Comparison of ENCODE assay signal across 8 mouse cellular contexts in the genomic region with DNA sequence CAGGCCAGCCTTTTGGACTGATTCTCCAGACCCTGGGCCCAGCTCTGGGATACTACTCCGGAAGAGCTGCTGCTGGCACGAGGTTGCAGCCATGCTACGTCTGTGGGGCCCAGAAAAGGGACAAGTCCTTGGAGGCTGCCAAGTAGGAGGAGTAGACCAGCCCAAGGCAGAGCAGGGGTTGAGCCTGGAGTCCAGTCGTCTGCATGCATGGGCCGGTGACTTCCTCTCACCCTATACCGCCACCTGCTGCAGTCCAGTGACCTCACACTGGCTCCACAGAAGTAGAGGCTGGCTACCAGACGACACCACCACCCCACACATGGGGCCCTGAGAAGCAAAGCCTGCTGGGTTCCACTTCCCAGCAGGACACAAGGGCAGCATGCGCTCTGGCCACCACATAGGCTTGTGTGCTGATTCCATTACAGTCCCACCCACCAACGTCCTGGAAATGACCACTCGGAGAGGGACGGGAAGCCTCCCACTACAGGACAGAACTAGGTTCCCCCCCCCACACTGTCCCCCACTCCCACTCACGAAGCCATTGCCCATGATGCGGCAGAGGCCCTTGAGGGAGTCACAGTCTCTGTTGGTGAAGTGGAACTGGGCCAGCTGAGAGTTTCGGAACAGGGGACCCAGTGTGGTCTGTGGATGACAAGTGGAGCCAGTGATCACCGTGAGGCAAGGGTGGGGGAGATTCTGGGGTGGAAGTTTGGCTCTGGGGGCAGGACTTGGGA. TPM values are rescaled to one million over a fixed set of nuclear protein-coding genes. Genes with fewer than 3 reads are reported as not detected.
A peak's percentile ranks its signal among the peaks of the same experiment; 100 is the strongest.
DNase-seq lines count a peak whose midpoint lies in the region; ATAC-seq lines count a peak whose summit lies in the region.

No protein-coding gene starts in this region.

- peak overlapping the region; percentile 99 for H3K9ac ChIP-seq in heart, embryonic 12.5 days
- peak overlapping the region; percentile 100 for H3K9ac ChIP-seq in kidney, embryonic 16.5 days (replicated peaks; ENCODE audit: low read length)
- H3K9ac ChIP-seq in stomach, embryonic 14.5 days (replicated peaks; ENCODE audit: low read depth, low read length) = no peak overlapping the region

- peak overlapping the region; percentile 98 for H3K4me3 ChIP-seq in embryonic facial prominence, embryonic 10.5 days
- peak overlapping the region; percentile 91 for H3K4me3 ChIP-seq in heart, embryonic 12.5 days
- peak overlapping the region; percentile 71; the same call in 1 of the 2 replicates for H3K4me3 ChIP-seq in kidney, embryonic 16.5 days (ENCODE audit: low read length)
- H3K4me3 ChIP-seq in stomach, embryonic 14.5 days (ENCODE audit: low read depth, low read length) = peak overlapping the region; percentile 15; the same call in 1 of the 2 replicates

- H3K27me3 ChIP-seq in embryonic facial prominence, embryonic 10.5 days (replicated peaks; ENCODE audit: low read depth, poor library complexity, severe bottlenecking) = no peaks in the 10 kb centered on the region
- no peaks in the 10 kb centered on the region for H3K27me3 ChIP-seq in heart, embryonic 12.5 days (replicated peaks)
- no peaks in the 10 kb centered on the region for H3K27me3 ChIP-seq in kidney, embryonic 16.5 days (ENCODE audit: insufficient read depth, low read length)
- H3K27me3 ChIP-seq in stomach, embryonic 14.5 days (ENCODE audit: control insufficient read depth, insufficient read depth, low read length) = no peaks in the 10 kb centered on the region

- peaks cover 51% of the 10 kb centered on the region for H3K4me1 ChIP-seq in embryonic facial prominence, embryonic 10.5 days
- H3K4me1 ChIP-seq in heart, embryonic 12.5 days (replicated peaks) = peaks cover 63% of the 10 kb centered on the region
- H3K4me1 ChIP-seq in kidney, embryonic 16.5 days (ENCODE audit: insufficient read depth, low read length) = peaks cover 47% of the 10 kb centered on the region
- peaks cover 35% of the 10 kb centered on the region for H3K4me1 ChIP-seq in stomach, embryonic 14.5 days (ENCODE audit: control insufficient read depth, insufficient read depth, low read length)

- H3K27ac ChIP-seq in embryonic facial prominence, embryonic 10.5 days (replicated peaks) = peak overlapping the region; percentile 48; the same call in 1 of the 2 replicates
- peak overlapping the region; percentile 65 for H3K27ac ChIP-seq in heart, embryonic 12.5 days (ENCODE audit: poor library complexity, severe bottlenecking)
- H3K27ac ChIP-seq in kidney, embryonic 16.5 days (ENCODE audit: low read length) = peak overlapping the region; percentile 46
- peak overlapping the region; percentile 39 for H3K27ac ChIP-seq in stomach, embryonic 14.5 days (ENCODE audit: low read length)

- peaks cover 71% of the 10 kb centered on the region for H3K36me3 ChIP-seq in embryonic facial prominence, embryonic 10.5 days (replicated peaks)
- peaks cover 42% of the 10 kb centered on the region for H3K36me3 ChIP-seq in heart, embryonic 12.5 days
- peaks cover 38% of the 10 kb centered on the region for H3K36me3 ChIP-seq in kidney, embryonic 16.5 days (ENCODE audit: insufficient read depth, low read length)
- peaks cover 47% of the 10 kb centered on the region for H3K36me3 ChIP-seq in stomach, embryonic 14.5 days (ENCODE audit: control insufficient read depth, insufficient read depth, low read length)

- 74% methylated on average over 15 of the region's 15 CpGs for WGBS in embryonic facial prominence, embryonic 10.5 days
- WGBS in heart, embryonic 12.5 days = 47% methylated on average over 15 of the region's 15 CpGs
- 25% methylated on average over 15 of the region's 15 CpGs for WGBS in kidney, embryonic 16.5 days
- WGBS in stomach, embryonic 14.5 days = 43% methylated on average over 15 of the region's 15 CpGs

- H3K4me2 ChIP-seq in heart, embryonic 12.5 days = peak overlapping the region; percentile 90
- peak overlapping the region; percentile 91 for H3K4me2 ChIP-seq in kidney, embryonic 16.5 days (replicated peaks; ENCODE audit: low read depth, low read length)
- peak overlapping the region; percentile 82 for H3K4me2 ChIP-seq in stomach, embryonic 14.5 days (replicated peaks; ENCODE audit: low read depth, low read length)

- no peaks in the 10 kb centered on the region for H3K9me3 ChIP-seq in embryonic facial prominence, embryonic 10.5 days
- no peaks in the 10 kb centered on the region for H3K9me3 ChIP-seq in heart, embryonic 12.5 days (replicated peaks)
- H3K9me3 ChIP-seq in kidney, embryonic 16.5 days (ENCODE audit: low read length) = no peaks in the 10 kb centered on the region
- no peaks in the 10 kb centered on the region for H3K9me3 ChIP-seq in stomach, embryonic 14.5 days (ENCODE audit: control insufficient read depth, low read depth, low read length)

- peak; percentile 75 for DNase-seq in cerebellum, adult 11-12 months
- no peak for DNase-seq in embryonic facial prominence, embryonic 10.5 days (ENCODE audit: low spot score)
- peak; percentile 66 for DNase-seq in lung, postnatal 14 days
- DNase-seq in right cerebral cortex, postnatal 36 days (ENCODE audit: low spot score in 2 of 2) = no peak

- ATAC-seq in cerebellum, adult (ENCODE audit: insufficient number of reproducible peaks, low FRiP score, low TSS enrichment) = no peak
- 0 out of 2 replicates have a peak, but pooled peaks have one; percentile 5 for ATAC-seq in heart, embryonic 12.5 days (ENCODE audit: insufficient number of reproducible peaks, low FRiP score)
- ATAC-seq in kidney, embryonic 16.5 days (ENCODE audit: low FRiP score, low TSS enrichment) = no peak
- no peak for ATAC-seq in stomach, embryonic 14.5 days (ENCODE audit: insufficient number of reproducible peaks, insufficient read depth, low FRiP score, low read depth)

RNA-seq across cellular contexts. Expression of a gene that starts 3.1 kb away (rescaled TPM):
- 514 and 525 TPM in 2 replicates for polyA plus RNA-seq in embryonic facial prominence, embryonic 10.5 days (2016; fragmentation: Nextera tagmentation; extraction: Ambion mirVana)
- 308 and 321 TPM in 2 replicates for polyA plus RNA-seq in heart, embryonic 12.5 days (2016; fragmentation: Nextera tagmentation; extraction: Ambion mirVana)
- 371 and 404 TPM in 2 replicates for polyA plus RNA-seq in kidney, embryonic 16.5 days (2015; fragmentation: Nextera tagmentation; extraction: Ambion mirVana)
- 377 and 384 TPM in 2 replicates for polyA plus RNA-seq in stomach, embryonic 14.5 days (2014; fragmentation: Nextera tagmentation; extraction: Ambion mirVana)

RNA-seq across cellular contexts. Expression of a gene that starts 9.5 kb away (rescaled TPM):
- polyA plus RNA-seq in embryonic facial prominence, embryonic 10.5 days (2016; fragmentation: Nextera tagmentation; extraction: Ambion mirVana) = 34.4 and 36.3 TPM in 2 replicates
- polyA plus RNA-seq in heart, embryonic 12.5 days (2016; fragmentation: Nextera tagmentation; extraction: Ambion mirVana) = 23.3 and 27.0 TPM in 2 replicates
- polyA plus RNA-seq in kidney, embryonic 16.5 days (2015; fragmentation: Nextera tagmentation; extraction: Ambion mirVana) = 38.7 and 40.4 TPM in 2 replicates
- polyA plus RNA-seq in stomach, embryonic 14.5 days (2014; fragmentation: Nextera tagmentation; extraction: Ambion mirVana) = 25.7 and 30.0 TPM in 2 replicates

RNA-seq across cellular contexts. Expression of a gene that starts 17.6 kb away (rescaled TPM):
- 77.2 and 82.7 TPM in 2 replicates for polyA plus RNA-seq in embryonic facial prominence, embryonic 10.5 days (2016; fragmentation: Nextera tagmentation; extraction: Ambion mirVana)
- polyA plus RNA-seq in heart, embryonic 12.5 days (2016; fragmentation: Nextera tagmentation; extraction: Ambion mirVana) = 60.0 and 61.2 TPM in 2 replicates
- 93.9 and 94.9 TPM in 2 replicates for polyA plus RNA-seq in kidney, embryonic 16.5 days (2015; fragmentation: Nextera tagmentation; extraction: Ambion mirVana)
- polyA plus RNA-seq in stomach, embryonic 14.5 days (2014; fragmentation: Nextera tagmentation; extraction: Ambion mirVana) = 64.6 and 71.8 TPM in 2 replicates

RNA-seq across cellular contexts. Expression of a gene that starts 17.7 kb away (rescaled TPM):
- polyA plus RNA-seq in embryonic facial prominence, embryonic 10.5 days (2016; fragmentation: Nextera tagmentation; extraction: Ambion mirVana) = 92.2 and 95.4 TPM in 2 replicates
- polyA plus RNA-seq in heart, embryonic 12.5 days (2016; fragmentation: Nextera tagmentation; extraction: Ambion mirVana) = 105 and 108 TPM in 2 replicates
- 117 and 126 TPM in 2 replicates for polyA plus RNA-seq in kidney, embryonic 16.5 days (2015; fragmentation: Nextera tagmentation; extraction: Ambion mirVana)
- 43.6 and 54.9 TPM in 2 replicates for polyA plus RNA-seq in stomach, embryonic 14.5 days (2014; fragmentation: Nextera tagmentation; extraction: Ambion mirVana)

RNA-seq across cellular contexts. Expression of a gene that starts 26.1 kb away (rescaled TPM):
- 135 and 146 TPM in 2 replicates for polyA plus RNA-seq in embryonic facial prominence, embryonic 10.5 days (2016; fragmentation: Nextera tagmentation; extraction: Ambion mirVana)
- 76.8 and 81.2 TPM in 2 replicates for polyA plus RNA-seq in heart, embryonic 12.5 days (2016; fragmentation: Nextera tagmentation; extraction: Ambion mirVana)
- 136 and 149 TPM in 2 replicates for polyA plus RNA-seq in kidney, embryonic 16.5 days (2015; fragmentation: Nextera tagmentation; extraction: Ambion mirVana)
- 65.2 and 79.4 TPM in 2 replicates for polyA plus RNA-seq in stomach, embryonic 14.5 days (2014; fragmentation: Nextera tagmentation; extraction: Ambion mirVana)

Comparison
In these comparisons a context has a peak if more than half of its experiments do, and no peak if none do; other contexts are left out.
1. DNase-seq: peak in cerebellum, adult 11-12 months (single experiment) and lung, postnatal 14 days (single experiment); none in embryonic facial prominence, embryonic 10.5 days (single experiment) and right cerebral cortex, postnatal 36 days (0 of 2).
2. H3K4me3 ChIP-seq: peak in every context shown above with its lines; median percentile 98 in embryonic facial prominence, embryonic 10.5 days; 91 in heart, embryonic 12.5 days; 71 in kidney, embryonic 16.5 days; 15 in stomach, embryonic 14.5 days.
3. Peak in every context shown above with its lines, with median percentiles within 50 percentile points of each other: H3K27ac ChIP-seq and H3K4me2 ChIP-seq.